Mouse (Mus musculus) lung, embryonic 16.5 days (tissue): ENCODE data around the gene Nrcam. TPM values are rescaled to one million over a fixed set of nuclear protein-coding genes. Genes with fewer than 3 reads are reported as not detected.

ENCODE experiments used
- ATAC-seq: fragments of 200-750 bp; cut with Nextera tagmentation; 2 replicates; pipeline ENCODE4 v1.8.0; 2017; ENCODE audit warnings: low read depth, mild to moderate bottlenecking, moderate library complexity
- H3K27ac ChIP-seq: fragments of 300-500 bp; sonication (generic); 2 replicates; pipeline ENCODE4 v1.5.1; 2014; ENCODE audit warnings: mild to moderate bottlenecking, control low read depth, low read length
- H3K27me3 ChIP-seq: fragments of 300-500 bp; sonication (generic); 2 replicates; pipeline ENCODE4 v1.6.1; 2014; ENCODE audit warnings: low read depth, low read length, mixed read lengths; ENCODE audit not compliant: control insufficient read depth, insufficient read depth
- H3K36me3 ChIP-seq: fragments of 300-500 bp; sonication (generic); 2 replicates; pipeline ENCODE4 v1.6.1; 2014; ENCODE audit warnings: low read length; ENCODE audit not compliant: control insufficient read depth, insufficient read depth
- H3K4me1 ChIP-seq: fragments of 300-500 bp; sonication (generic); replicated peaks from 2 replicates; pipeline ENCODE4 v1.6.1; 2014; ENCODE audit warnings: low read length, mixed read lengths; ENCODE audit not compliant: control insufficient read depth, insufficient read depth
- H3K4me2 ChIP-seq: fragments of 300-500 bp; sonication (generic); 2 replicates; pipeline ENCODE4 v1.6.1; 2014; ENCODE audit warnings: low read depth, low read length, control low read depth
- H3K4me3 ChIP-seq: fragments of 300-500 bp; sonication (generic); 2 replicates; pipeline ENCODE4 v1.5.1; 2014; ENCODE audit warnings: mild to moderate bottlenecking, low read length, control low read depth
- H3K9ac ChIP-seq: fragments of 300-500 bp; sonication (generic); 2 replicates; pipeline ENCODE4 v1.6.1; 2014; ENCODE audit warnings: low read length, control low read depth
- H3K9me3 ChIP-seq: fragments of 300-500 bp; sonication (generic); 2 replicates; pipeline ENCODE4 v1.6.1; 2016; ENCODE audit warnings: low read length; ENCODE audit not compliant: control insufficient read depth
- WGBS: fragments of 180-500 bp; shearing (Covaris S2); extraction: QIAGEN DNeasy Blood & Tissue Kit; methylation state at CpG from one replicate; pipeline ENCODE4 v1.1.7; 2014; 5-methylcytosine and 5-hydroxymethylcytosine counted together
- polyA plus RNA-seq: library from polyadenylated mRNA; unstranded; fragments of >200 nt; fragmentation: Nextera tagmentation; extraction: Ambion mirVana; gene quantifications from 2 replicates; pipeline ENCODE4 v1.2.1, GENCODE M21; 2015

The Nrcam gene
- polyA plus RNA-seq, 1 experiment from 2014 or later: 26.5 TPM

- Histone ChIP-seq H3K9ac (no peak overlapping the region), H3K4me2 (no peak overlapping the region), H3K36me3 (no peaks in the 10 kb centered on the region), H3K27me3 (no peaks in the 10 kb centered on the region), H3K9me3 (no peaks in the 10 kb centered on the region), H3K4me1 (no peaks in the 10 kb centered on the region), H3K27ac (no peak overlapping the region), H3K4me3 (no peak overlapping the region)
- no peak for ATAC-seq
- WGBS: 79% methylated on average over 3 of the region's 3 CpGs
These were observed 245.5 kb downstream of the Nrcam start for GRCm38 (mm10) chr12:44574167-44574566.

GRCm38 (mm10) chr12:44601410-44602149 lies 272.9 kb downstream of the Nrcam start:
- Histone ChIP-seq H3K4me2 (no peak overlapping the region), H3K27ac (no peak overlapping the region)

GRCm38 (mm10) chr12:44602269-44602957 lies 273.7 kb downstream of the Nrcam start:
- Histone ChIP-seq H3K9me3 (no peaks in the 10 kb centered on the region), H3K27me3 (no peaks in the 10 kb centered on the region), H3K9ac (no peak overlapping the region), H3K4me1 (no peaks in the 10 kb centered on the region), H3K4me3 (no peak overlapping the region), H3K4me2 (no peak overlapping the region), H3K36me3 (no peaks in the 10 kb centered on the region), H3K27ac (no peak overlapping the region)
- WGBS: 41% methylated on average over 11 of the region's 11 CpGs
- ATAC-seq: 0 out of 2 replicates have a peak, but pooled peaks have one; percentile 20

More at GRCm38 (mm10) chr12:44601410-44602149, 272.9 kb downstream of the Nrcam start:
- 30% methylated on average over 16 of the region's 16 CpGs for WGBS
- H3K9ac ChIP-seq: no peak overlapping the region
- no peaks in the 10 kb centered on the region for H3K27me3 ChIP-seq
- no peak for ATAC-seq
- H3K4me3 ChIP-seq: no peak overlapping the region
- no peaks in the 10 kb centered on the region for H3K9me3 ChIP-seq
- H3K4me1 ChIP-seq: no peaks in the 10 kb centered on the region
- no peaks in the 10 kb centered on the region for H3K36me3 ChIP-seq

- H3K27me3 ChIP-seq: no peaks in the 10 kb centered on the region
- no peaks in the 10 kb centered on the region for H3K9me3 ChIP-seq
- no peak overlapping the region for H3K4me3 ChIP-seq
- H3K4me1 ChIP-seq: no peaks in the 10 kb centered on the region
- ATAC-seq: no peak
- no peak overlapping the region for H3K27ac ChIP-seq
- WGBS: 63% methylated on average over 5 of the region's 5 CpGs
- no peak overlapping the region for H3K4me2 ChIP-seq
- H3K36me3 ChIP-seq: no peaks in the 10 kb centered on the region
- H3K9ac ChIP-seq: no peak overlapping the region
These were observed 274.3 kb downstream of the Nrcam start for GRCm38 (mm10) chr12:44602958-44603331.

- Histone ChIP-seq H3K4me2 (no peak overlapping the region), H3K4me3 (no peak overlapping the region), H3K9me3 (no peaks in the 10 kb centered on the region), H3K4me1 (no peaks in the 10 kb centered on the region), H3K27ac (no peak overlapping the region), H3K27me3 (no peaks in the 10 kb centered on the region), H3K9ac (no peak overlapping the region), H3K36me3 (no peaks in the 10 kb centered on the region)
- ATAC-seq: no peak
- 55% methylated on average over 2 of the region's 2 CpGs for WGBS
These were observed 288.3 kb downstream of the Nrcam start for GRCm38 (mm10) chr12:44617001-44617421.

- no peaks in the 10 kb centered on the region for H3K36me3 ChIP-seq
- no peak for ATAC-seq
- H3K9me3 ChIP-seq: no peaks in the 10 kb centered on the region
- no peak overlapping the region; the same call in 1 of the 2 replicates for H3K27ac ChIP-seq
- 64% methylated on average over 1 of the region's 1 CpGs for WGBS
- no peak overlapping the region for H3K9ac ChIP-seq
- H3K27me3 ChIP-seq: no peaks in the 10 kb centered on the region
- no peak overlapping the region for H3K4me2 ChIP-seq
- no peak overlapping the region for H3K4me3 ChIP-seq
- H3K4me1 ChIP-seq: no peaks in the 10 kb centered on the region
These were observed 288.8 kb downstream of the Nrcam start for GRCm38 (mm10) chr12:44617488-44617887.

GRCm38 (mm10) chr12:44639341-44639921 lies 310.7 kb downstream of the Nrcam start:
- H3K27ac ChIP-seq: no peak overlapping the region
- no peak for ATAC-seq
- H3K9ac ChIP-seq: no peak overlapping the region

GRCm38 (mm10) chr12:44640579-44640978 lies 311.9 kb downstream of the Nrcam start:
- no peaks in the 10 kb centered on the region for H3K36me3 ChIP-seq
- H3K9me3 ChIP-seq: no peaks in the 10 kb centered on the region
- WGBS: 15% methylated on average over 1 of the region's 1 CpGs
- no peak overlapping the region for H3K4me2 ChIP-seq
- ATAC-seq: no peak
- no peak overlapping the region for H3K27ac ChIP-seq
- no peaks in the 10 kb centered on the region for H3K4me1 ChIP-seq
- no peak overlapping the region for H3K4me3 ChIP-seq
- no peaks in the 10 kb centered on the region for H3K27me3 ChIP-seq
- H3K9ac ChIP-seq: no peak overlapping the region

More at GRCm38 (mm10) chr12:44639341-44639921, 310.7 kb downstream of the Nrcam start:
- no peak overlapping the region for H3K4me2 ChIP-seq
- no peaks in the 10 kb centered on the region for H3K9me3 ChIP-seq
- no peaks in the 10 kb centered on the region for H3K27me3 ChIP-seq
- no peaks in the 10 kb centered on the region for H3K4me1 ChIP-seq
- H3K4me3 ChIP-seq: no peak overlapping the region
- H3K36me3 ChIP-seq: no peaks in the 10 kb centered on the region
